Comparison of ENCODE assay signal across 8 mouse cellular contexts in the genomic region with DNA sequence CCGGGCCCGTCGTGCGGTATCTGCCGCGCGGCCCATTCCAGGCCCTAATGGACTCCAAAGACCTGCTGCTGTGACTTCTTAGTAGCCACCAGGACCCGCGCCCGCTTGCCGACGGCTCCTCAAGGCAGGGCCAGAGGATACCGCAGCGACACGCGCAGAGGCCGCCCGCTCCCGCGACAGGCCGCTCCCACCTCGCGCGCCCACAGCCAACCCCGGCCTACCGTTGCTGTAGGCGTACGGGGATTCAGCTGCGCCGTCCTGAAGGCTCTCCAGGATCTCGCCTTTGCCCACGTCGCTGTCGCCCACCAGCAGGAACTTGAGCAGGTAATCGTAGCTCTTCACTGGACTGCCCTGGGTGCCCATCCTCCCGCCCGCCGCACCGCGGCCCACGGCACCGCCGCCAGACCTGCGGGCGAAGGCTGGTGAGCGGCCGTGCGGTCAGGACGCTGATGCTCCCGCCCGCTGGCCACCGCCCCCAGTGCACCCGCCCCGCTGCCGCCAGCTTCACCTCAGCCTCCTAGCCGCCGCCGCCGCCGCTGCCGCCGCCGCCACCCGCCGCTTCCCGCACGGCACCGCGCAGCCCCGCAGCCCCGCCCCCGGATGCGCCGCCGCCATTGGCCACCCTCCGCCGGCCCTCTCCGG. TPM values are rescaled to one million over a fixed set of nuclear protein-coding genes. Genes with fewer than 3 reads are reported as not detected.
DNase-seq lines count a peak whose midpoint lies in the region; ATAC-seq lines count a peak whose summit lies in the region.

Rab40c (minus strand) TSS at position 584 of the 642 bp plus-strand sequence.

- peak within 1 kb of the TSS; percentile 89 for H3K27ac ChIP-seq in neural tube, embryonic 11.5 days (ENCODE audit: low read depth, low read length)
- H3K27ac ChIP-seq in forebrain, embryonic 16.5 days (ENCODE audit: low read length) = peak within 1 kb of the TSS; percentile 96
- H3K27ac ChIP-seq in hindbrain, embryonic 16.5 days (ENCODE audit: low read depth, low read length) = peak within 1 kb of the TSS; percentile 97
- peak within 1 kb of the TSS; percentile 91 for H3K27ac ChIP-seq in liver, embryonic 11.5 days (ENCODE audit: low read depth, low read length)
- peak within 1 kb of the TSS; percentile 97 for H3K27ac ChIP-seq in neural tube, embryonic 15.5 days (replicated peaks)

- H3K4me1 ChIP-seq in neural tube, embryonic 11.5 days (ENCODE audit: control insufficient read depth, insufficient read depth, low read length) = peaks cover 15% of the 10 kb centered on the region
- H3K4me1 ChIP-seq in forebrain, embryonic 16.5 days (replicated peaks; ENCODE audit: control insufficient read depth, insufficient read depth, low read length) = peaks cover 23% of the 10 kb centered on the region
- peaks cover 15% of the 10 kb centered on the region for H3K4me1 ChIP-seq in hindbrain, embryonic 16.5 days (ENCODE audit: control insufficient read depth, insufficient read depth, low read depth, low read length)
- peaks cover 22% of the 10 kb centered on the region for H3K4me1 ChIP-seq in liver, embryonic 11.5 days (replicated peaks; ENCODE audit: control insufficient read depth, insufficient read depth, low read length)
- peaks cover 40% of the 10 kb centered on the region for H3K4me1 ChIP-seq in neural tube, embryonic 15.5 days

- DNase-seq in neural tube, embryonic 11.5 days (ENCODE audit: low spot score) = peak; percentile 45
- no peak for DNase-seq in neural tube, embryonic 10.5 days (ENCODE audit: extremely low spot score, low spot score)
- DNase-seq in adrenal gland, postnatal 10 days = peak; percentile 63
- DNase-seq in liver, embryonic 11.5 days (ENCODE audit: low spot score) = peak; percentile 54

- H3K4me3 ChIP-seq in neural tube, embryonic 11.5 days (ENCODE audit: low read depth, low read length) = peak within 1 kb of the TSS; percentile 94
- peak within 1 kb of the TSS; percentile 99 for H3K4me3 ChIP-seq in forebrain, embryonic 16.5 days (replicated peaks; ENCODE audit: low read length)
- H3K4me3 ChIP-seq in hindbrain, embryonic 16.5 days (ENCODE audit: low read length) = peak within 1 kb of the TSS; percentile 95
- H3K4me3 ChIP-seq in liver, embryonic 11.5 days (ENCODE audit: low read depth, low read length) = peak within 1 kb of the TSS; percentile 93
- H3K4me3 ChIP-seq in neural tube, embryonic 15.5 days (replicated peaks) = peak within 1 kb of the TSS; percentile 71

- WGBS in neural tube, embryonic 11.5 days = under 1% methylated on average over 58 of the region's 78 CpGs
- WGBS in forebrain, embryonic 16.5 days = 0% methylated on average over 67 of the region's 78 CpGs
- under 1% methylated on average over 54 of the region's 78 CpGs for WGBS in hindbrain, embryonic 16.5 days
- WGBS in liver, embryonic 11.5 days = 1% methylated on average over 55 of the region's 78 CpGs
- WGBS in neural tube, embryonic 15.5 days = under 1% methylated on average over 59 of the region's 78 CpGs

- H3K9ac ChIP-seq in neural tube, embryonic 11.5 days (ENCODE audit: low read length) = peak within 1 kb of the TSS; percentile 80
- peak within 1 kb of the TSS; percentile 84 for H3K9ac ChIP-seq in forebrain, embryonic 16.5 days (replicated peaks; ENCODE audit: low read depth, low read length)
- peak within 1 kb of the TSS; percentile 91 for H3K9ac ChIP-seq in hindbrain, embryonic 16.5 days (ENCODE audit: low read depth, low read length)
- peak within 1 kb of the TSS; percentile 88 for H3K9ac ChIP-seq in liver, embryonic 11.5 days (ENCODE audit: low read depth, low read length)
- peak within 1 kb of the TSS; percentile 83 for H3K9ac ChIP-seq in neural tube, embryonic 15.5 days (replicated peaks)

- H3K36me3 ChIP-seq in neural tube, embryonic 11.5 days (ENCODE audit: control insufficient read depth, insufficient read depth, low read length) = no peaks in the 10 kb centered on the region
- H3K36me3 ChIP-seq in forebrain, embryonic 16.5 days (ENCODE audit: control insufficient read depth, insufficient read depth) = no peaks in the 10 kb centered on the region
- H3K36me3 ChIP-seq in hindbrain, embryonic 16.5 days (ENCODE audit: control insufficient read depth, insufficient read depth, low read length) = no peaks in the 10 kb centered on the region
- H3K36me3 ChIP-seq in liver, embryonic 11.5 days (ENCODE audit: control insufficient read depth, insufficient read depth, low read length) = no peaks in the 10 kb centered on the region
- H3K36me3 ChIP-seq in neural tube, embryonic 15.5 days = peaks cover 6% of the 10 kb centered on the region; the same call in 1 of the 2 replicates

- peak; percentile 5; the same call in 1 of the 2 replicates for ATAC-seq in neural tube, embryonic 11.5 days (ENCODE audit: insufficient read depth, low FRiP score, low TSS enrichment)
- ATAC-seq in forebrain, embryonic 16.5 days = peak; percentile 85
- ATAC-seq in hindbrain, embryonic 16.5 days = no peak; the same call in 1 of the 2 replicates
- ATAC-seq in liver, embryonic 11.5 days (replicated peaks; ENCODE audit: low FRiP score) = no peak
- peak; percentile 4; the same call in 1 of the 2 replicates for ATAC-seq in neural tube, embryonic 15.5 days (ENCODE audit: low FRiP score)
- ATAC-seq in inflammation-experienced regulatory T-cells, adult 6 months = no peak

- no peaks in the 10 kb centered on the region for H3K27me3 ChIP-seq in neural tube, embryonic 11.5 days (ENCODE audit: control insufficient read depth, insufficient read depth, low read length)
- H3K27me3 ChIP-seq in forebrain, embryonic 16.5 days (replicated peaks; ENCODE audit: control insufficient read depth, insufficient read depth, low read length) = no peaks in the 10 kb centered on the region
- H3K27me3 ChIP-seq in hindbrain, embryonic 16.5 days (replicated peaks; ENCODE audit: control insufficient read depth, insufficient read depth, low read length) = no peaks in the 10 kb centered on the region
- no peaks in the 10 kb centered on the region for H3K27me3 ChIP-seq in liver, embryonic 11.5 days (replicated peaks; ENCODE audit: control insufficient read depth, insufficient read depth, low read length)
- no peaks in the 10 kb centered on the region for H3K27me3 ChIP-seq in neural tube, embryonic 15.5 days (replicated peaks)

- peak within 1 kb of the TSS; percentile 95 for H3K4me2 ChIP-seq in neural tube, embryonic 11.5 days (ENCODE audit: low read depth)
- peak within 1 kb of the TSS; percentile 88 for H3K4me2 ChIP-seq in forebrain, embryonic 16.5 days (ENCODE audit: low read length)
- H3K4me2 ChIP-seq in hindbrain, embryonic 16.5 days (ENCODE audit: low read length) = peak within 1 kb of the TSS; percentile 87
- peak within 1 kb of the TSS; percentile 97 for H3K4me2 ChIP-seq in liver, embryonic 11.5 days
- H3K4me2 ChIP-seq in neural tube, embryonic 15.5 days = peak within 1 kb of the TSS; percentile 82

- H3K9me3 ChIP-seq in neural tube, embryonic 11.5 days (ENCODE audit: control insufficient read depth, low read length) = no peaks in the 10 kb centered on the region
- no peaks in the 10 kb centered on the region for H3K9me3 ChIP-seq in forebrain, embryonic 16.5 days (ENCODE audit: control insufficient read depth, low read length)
- no peaks in the 10 kb centered on the region for H3K9me3 ChIP-seq in hindbrain, embryonic 16.5 days (ENCODE audit: control insufficient read depth, low read length)
- H3K9me3 ChIP-seq in liver, embryonic 11.5 days (ENCODE audit: control insufficient read depth, low read length) = no peaks in the 10 kb centered on the region
- H3K9me3 ChIP-seq in neural tube, embryonic 15.5 days (replicated peaks) = no peaks in the 10 kb centered on the region

RNA-seq across cellular contexts. Expression of gene Rab40c, which starts in this region (rescaled TPM):
- 23.6 and 25.9 TPM in 2 replicates for polyA plus RNA-seq in neural tube, embryonic 11.5 days (2014; fragmentation: Nextera tagmentation; extraction: Ambion mirVana)
- total RNA-seq in adrenal gland, postnatal 10 days (2021) = 10 to 100 TPM; 16.9 to 25.6 TPM
- 56.6 and 59.2 TPM in 2 replicates for polyA plus RNA-seq in forebrain, embryonic 16.5 days (2015; fragmentation: Nextera tagmentation; extraction: Ambion mirVana)
- polyA plus RNA-seq in hindbrain, embryonic 16.5 days (2015; fragmentation: Nextera tagmentation; extraction: Ambion mirVana) = 49.5 and 50.8 TPM in 2 replicates
- 9.9 and 10.7 TPM in 2 replicates for polyA plus RNA-seq in liver, embryonic 11.5 days (2014; fragmentation: Nextera tagmentation; extraction: Ambion mirVana)
- polyA plus RNA-seq in neural tube, embryonic 15.5 days (2015; fragmentation: Nextera tagmentation; extraction: Ambion mirVana) = 46.2 and 50.5 TPM in 2 replicates
- polyA plus RNA-seq in inflammation-experienced regulatory T-cells, adult 6 months (2017; shearing (Covaris generic)) = 1 to 10 TPM; 6.0 to 7.9 (median 7.5) TPM

Comparison
In these comparisons a context has a peak if more than half of its experiments do, and no peak if none do; other contexts are left out.
1. ATAC-seq: peak in neural tube, embryonic 11.5 days (single experiment), forebrain, embryonic 16.5 days (single experiment) and neural tube, embryonic 15.5 days (single experiment); none in hindbrain, embryonic 16.5 days (single experiment), liver, embryonic 11.5 days (single experiment) and inflammation-experienced regulatory T-cells, adult 6 months (single experiment).
2. Peak in every context shown above with its lines, with median percentiles within 50 percentile points of each other: H3K27ac ChIP-seq, H3K4me2 ChIP-seq, H3K4me3 ChIP-seq and H3K9ac ChIP-seq.